Mouse (Mus musculus): ENCODE measurements at regions not wholly inside any gene's neighbourhood (a gene's known extent, or its start where the extent isn't known, plus 50 kb on each side); places are given as distances from the start of the nearest gene placed in this dataset.

GRCm38 (mm10) chr3:105211726-105212125 is 145.1 kb downstream of the 4930564D02Rik start:
- Histone ChIP-seq H3K9ac (ENCODE audit: insufficient read depth, low read depth) (no peak overlapping the region), H3K79me2 (replicated peaks; ENCODE audit: control insufficient read depth, extremely low read depth, insufficient read depth, poor library complexity, severe bottlenecking) (no peaks in the 10 kb centered on the region), H3K27me3 (replicated peaks) (peaks cover 71% of the 10 kb centered on the region), H3K9me3 (replicated peaks; ENCODE audit: low read length) (peaks cover 2% of the 10 kb centered on the region), H3K4me3 (replicated peaks in 1 of 3; ENCODE audit: low read depth in 2 of 3, low read length in 2 of 3, poor library complexity in 1 of 3) (no peak overlapping the region), H3K4me2 (ENCODE audit: insufficient read depth, low read depth, poor library complexity, severe bottlenecking) (no peak overlapping the region), H3K4me1 (ENCODE audit: control insufficient read depth in 1 of 2, insufficient read depth in 2 of 2) (no peaks in the 10 kb centered on the region), H3K27ac (ENCODE audit: insufficient read depth, low read depth) (no peak overlapping the region), H3K36me3 (replicated peaks in 1 of 2; ENCODE audit: control insufficient read depth in 1 of 2, insufficient read depth in 1 of 2, low read length in 1 of 2) (no peaks in the 10 kb centered on the region)
- in situ Hi-C loops (cut with MboI; ENCODE audit: low pct_ligation_motif_present, low pct_unique_long_range_greater_than_20kb, low sequenced_read_pairs) (no loop called here), dilution Hi-C loops (cut with MboI; ENCODE audit: extremely low pct_ligation_motif_present, extremely low pct_unique_long_range_greater_than_20kb, low sequenced_read_pairs) (no loop called here)
- TF ChIP-seq MAX (IDR thresholded peaks at IDR 0.05; ENCODE audit: low read length): no peak
- TF ChIP-seq UBTF (IDR thresholded peaks at IDR 0.05; ENCODE audit: low read depth, low read length): no peak
- no peak for TF ChIP-seq MYC (IDR thresholded peaks at IDR 0.05; ENCODE audit: low read depth, low read length)
- no peak for TF ChIP-seq KAT2A (IDR thresholded peaks at IDR 0.05; ENCODE audit: insufficient replicate concordance, low read length)
- TF ChIP-seq HCFC1 (IDR thresholded peaks at IDR 0.05; ENCODE audit: low read depth, low read length): no peak
- TF ChIP-seq CTCF (conservative IDR thresholded peaks at IDR 0.05 in 1 of 2, IDR thresholded peaks at IDR 0.05 in 1 of 2; ENCODE audit: low read depth in 2 of 2, low read length in 2 of 2): no peak
- no peak for TF ChIP-seq ZNF384 (IDR thresholded peaks at IDR 0.05; ENCODE audit: low read depth, low read length)
- TF ChIP-seq MEF2A (IDR thresholded peaks at IDR 0.05; ENCODE audit: borderline replicate concordance, low read depth, low read length): no peak
- TF ChIP-seq NELFE (IDR thresholded peaks at IDR 0.05; ENCODE audit: low read depth, low read length): no peak
- TF ChIP-seq JUND (conservative IDR thresholded peaks at IDR 0.05; ENCODE audit: low read depth, low read length): no peak
- no peak for TF ChIP-seq PAX5 (IDR thresholded peaks at IDR 0.05; ENCODE audit: low read length)
- no peak for TF ChIP-seq ZC3H11A (IDR thresholded peaks at IDR 0.05; ENCODE audit: low read depth, low read length)
- no peak for TF ChIP-seq TBP (conservative IDR thresholded peaks at IDR 0.05; ENCODE audit: low read depth, low read length)
- no peak for TF ChIP-seq E2F4 (IDR thresholded peaks at IDR 0.05; ENCODE audit: insufficient replicate concordance, low read depth, low read length)
- TF ChIP-seq USF1 (IDR thresholded peaks at IDR 0.05; ENCODE audit: low read depth, low read length): no peak
- TF ChIP-seq BHLHE40 (IDR thresholded peaks at IDR 0.05; ENCODE audit: low read depth, low read length): no peak
- no peak for DNase-seq (ENCODE audit: extremely low read depth)

GRCm38 (mm10) chr3:105214867-105215266 is 148.2 kb downstream of the 4930564D02Rik start:
- in situ Hi-C loops (cut with MboI; ENCODE audit: low pct_ligation_motif_present, low pct_unique_long_range_greater_than_20kb, low sequenced_read_pairs): no loop called here
- TF ChIP-seq ZC3H11A (IDR thresholded peaks at IDR 0.05; ENCODE audit: low read depth, low read length) (no peak), ELF1 (IDR thresholded peaks at IDR 0.05; ENCODE audit: low read depth, low read length) (no peak), ZMIZ1 (IDR thresholded peaks at IDR 0.05; ENCODE audit: low read depth, low read length) (no peak), RCOR1 (conservative IDR thresholded peaks at IDR 0.05; ENCODE audit: low read depth, low read length) (no peak), USF2 (conservative IDR thresholded peaks at IDR 0.05; ENCODE audit: low read depth, low read length) (no peak), MYC (IDR thresholded peaks at IDR 0.05; ENCODE audit: low read depth, low read length) (no peak), TCF12 (IDR thresholded peaks at IDR 0.05; ENCODE audit: low read depth, low read length) (no peak), PAX5 (IDR thresholded peaks at IDR 0.05; ENCODE audit: low read length) (no peak), ETS1 (conservative IDR thresholded peaks at IDR 0.05; ENCODE audit: low read depth, low read length) (no peak)
- H3K4me2 ChIP-seq (ENCODE audit: insufficient read depth, low read depth, poor library complexity, severe bottlenecking): no peak overlapping the region
- no peak overlapping the region for H3K27ac ChIP-seq (ENCODE audit: insufficient read depth, low read depth)
- H3K9ac ChIP-seq (ENCODE audit: insufficient read depth, low read depth): no peak overlapping the region
- H3K79me2 ChIP-seq (replicated peaks; ENCODE audit: control insufficient read depth, extremely low read depth, insufficient read depth, poor library complexity, severe bottlenecking): no peaks in the 10 kb centered on the region
- DNase-seq (ENCODE audit: extremely low read depth): no peak
- H3K27me3 ChIP-seq (replicated peaks): peaks cover 83% of the 10 kb centered on the region
- no peak overlapping the region for H3K4me3 ChIP-seq (replicated peaks in 1 of 3; ENCODE audit: low read depth in 2 of 3, low read length in 2 of 3, poor library complexity in 1 of 3)
- no peaks in the 10 kb centered on the region for H3K36me3 ChIP-seq (replicated peaks in 1 of 2; ENCODE audit: control insufficient read depth in 1 of 2, insufficient read depth in 1 of 2, low read length in 1 of 2)
- H3K9me3 ChIP-seq (replicated peaks; ENCODE audit: low read length): peaks cover 2% of the 10 kb centered on the region
- H3K4me1 ChIP-seq (ENCODE audit: control insufficient read depth in 1 of 2, insufficient read depth in 2 of 2): no peaks in the 10 kb centered on the region
- dilution Hi-C loops (cut with MboI; ENCODE audit: extremely low pct_ligation_motif_present, extremely low pct_unique_long_range_greater_than_20kb, low sequenced_read_pairs): no loop called here
